23 mouse cellular contexts compared by ENCODE assay signal in the genomic region with DNA sequence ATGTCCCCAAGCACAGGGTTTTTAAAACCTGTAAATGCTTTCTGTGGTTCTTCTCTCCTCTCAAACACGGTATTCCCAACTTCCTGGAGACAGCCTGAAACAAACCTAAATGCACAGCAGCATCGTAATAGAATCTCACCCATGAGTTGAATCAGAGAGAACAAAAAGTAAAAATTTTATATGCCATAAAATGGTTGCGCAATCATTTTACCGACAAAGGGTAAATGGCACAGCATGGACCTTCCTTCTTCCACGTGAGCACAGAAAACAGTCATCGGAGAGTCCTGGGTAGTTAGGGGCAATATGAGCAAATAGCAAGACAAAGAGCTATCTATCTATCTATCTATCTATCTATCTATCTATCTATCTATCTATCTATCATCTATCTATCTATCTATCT.
DNase-seq lines count a peak whose midpoint lies in the region; ATAC-seq and TF ChIP-seq lines count a peak whose summit lies in the region.
"Had no signal": no experiment of that assay in that cellular context is flagged by ENCODE, and none has a peak within 500 bp of the region (broad histone marks: within the 10 kb centered on the region; RNA-seq: fewer than 3 reads in every experiment).

No protein-coding gene starts in this region.

- H3K4me3 ChIP-seq in midbrain, embryonic 11.5 days (ENCODE audit: low read depth, low read length) = no peak overlapping the region
- no peak overlapping the region for H3K4me3 ChIP-seq in midbrain, embryonic 14.5 days (replicated peaks; ENCODE audit: low read depth, low read length)
- H3K4me3 ChIP-seq in C2C12 (ENCODE audit: insufficient read depth, poor library complexity, severe bottlenecking) (no peak overlapping the region), myocyte (no peak overlapping the region)

- ATAC-seq in midbrain, embryonic 11.5 days (ENCODE audit: low FRiP score) = no peak
- ATAC-seq in midbrain, embryonic 14.5 days (ENCODE audit: low FRiP score, low TSS enrichment) = no peak
- ATAC-seq: activated CD4-positive, CD25-positive, alpha-beta regulatory T cell, adult 4 months; CD4-positive, CD25-positive, alpha-beta regulatory T cell, adult 4 months; Patski had no signal

- no peaks in the 10 kb centered on the region for H3K79me3 ChIP-seq in C2C12 (ENCODE audit: low read depth)

- no peak overlapping the region for H3K9ac ChIP-seq in midbrain, embryonic 11.5 days (ENCODE audit: low read length)
- no peak overlapping the region for H3K9ac ChIP-seq in midbrain, embryonic 14.5 days (replicated peaks; ENCODE audit: low read length)

- H3K79me2 ChIP-seq in C2C12 (ENCODE audit: control insufficient read depth, insufficient read depth) (no peaks in the 10 kb centered on the region), myocyte (ENCODE audit: control insufficient read depth, insufficient read depth) (no peaks in the 10 kb centered on the region)

- no peak for TF ChIP-seq CTCF in C2C12 (IDR thresholded peaks at IDR 0.05; ENCODE audit: control insufficient read depth, insufficient read depth, insufficient read length)

- 91% methylated on average over 6 of the region's 6 CpGs for WGBS in midbrain, embryonic 11.5 days
- 97% methylated on average over 6 of the region's 6 CpGs for WGBS in midbrain, embryonic 14.5 days

- no peak overlapping the region for H3K27ac ChIP-seq in midbrain, embryonic 11.5 days (ENCODE audit: low read depth, low read length)
- no peak overlapping the region for H3K27ac ChIP-seq in midbrain, embryonic 14.5 days (replicated peaks; ENCODE audit: low read depth, low read length)

- H3K27me3 ChIP-seq in midbrain, embryonic 11.5 days (ENCODE audit: control insufficient read depth, insufficient read depth, low read length) = no peaks in the 10 kb centered on the region
- no peaks in the 10 kb centered on the region for H3K27me3 ChIP-seq in midbrain, embryonic 14.5 days (ENCODE audit: control insufficient read depth, insufficient read depth, low read length)
- H3K27me3 ChIP-seq in C2C12 (ENCODE audit: control insufficient read depth, insufficient read depth, insufficient read length) (no peaks in the 10 kb centered on the region), myocyte (ENCODE audit: control insufficient read depth, insufficient read depth, insufficient read length) (no peaks in the 10 kb centered on the region)
- H3K27me3 ChIP-seq: CH12.LX had no signal

- DNase-seq in heart, adult 11 months = peak; percentile 34
- DNase-seq in heart, adult 8-10 months (ENCODE audit: low spot score) = no peak
- DNase-seq in midbrain, embryonic 11.5 days (ENCODE audit: low spot score, missing footprints) = peak; percentile 28
- no peak for DNase-seq in midbrain, embryonic 14.5 days
- DNase-seq in ovary, adult 18-20 months (ENCODE audit: low spot score) = no peak
- no peak for DNase-seq in left cerebral cortex, adult 11 months (ENCODE audit: low spot score)
- DNase-seq: adrenal gland, adult 2 months; adrenal gland, adult 8-10 months; adrenal gland, postnatal 10 days; adrenal gland, postnatal 14 days; adrenal gland, postnatal 25 days; adrenal gland, postnatal 36 days; B cell, adult 2 months; cerebellum, adult 11 months; cerebellum, adult 11-12 months; cerebellum, adult 18-20 months had no signal

- no peaks in the 10 kb centered on the region for H3K9me3 ChIP-seq in midbrain, embryonic 11.5 days (ENCODE audit: control insufficient read depth, low read length)
- no peaks in the 10 kb centered on the region for H3K9me3 ChIP-seq in midbrain, embryonic 14.5 days (ENCODE audit: control insufficient read depth, low read length)

- H3K4me2 ChIP-seq in midbrain, embryonic 11.5 days = no peak overlapping the region
- no peak overlapping the region for H3K4me2 ChIP-seq in midbrain, embryonic 14.5 days (ENCODE audit: low read length)
- no peak overlapping the region for H3K4me2 ChIP-seq in myocyte (ENCODE audit: low read depth)

- no peaks in the 10 kb centered on the region for H3K4me1 ChIP-seq in midbrain, embryonic 11.5 days (ENCODE audit: control insufficient read depth, insufficient read depth, low read length)
- no peaks in the 10 kb centered on the region for H3K4me1 ChIP-seq in midbrain, embryonic 14.5 days (ENCODE audit: control insufficient read depth, insufficient read depth, low read length)

- TF ChIP-seq POLR2A in myocyte (IDR thresholded peaks at IDR 0.05; ENCODE audit: insufficient read length, low read depth) = no peak

- H3ac ChIP-seq in C2C12 (ENCODE audit: control insufficient read depth, insufficient read length, low read depth) (no peak overlapping the region), myocyte (ENCODE audit: control insufficient read depth, insufficient read length) (no peak overlapping the region)

- H3K36me3 ChIP-seq in midbrain, embryonic 11.5 days (ENCODE audit: control insufficient read depth, insufficient read depth, low read length) = no peaks in the 10 kb centered on the region
- H3K36me3 ChIP-seq in midbrain, embryonic 14.5 days (ENCODE audit: control insufficient read depth, insufficient read depth, low read length) = no peaks in the 10 kb centered on the region
- H3K36me3 ChIP-seq in C2C12 (ENCODE audit: control insufficient read depth, insufficient read depth) (no peaks in the 10 kb centered on the region), myocyte (ENCODE audit: control insufficient read depth, insufficient read depth) (no peaks in the 10 kb centered on the region)
- H3K36me3 ChIP-seq: G1E had no signal

TF ChIP-seq in C2C12, 6 proteins besides CTCF, POLR2A, EP300 and RAD21:
- TF ChIP-seq USF1 (IDR thresholded peaks at IDR 0.05; ENCODE audit: low read depth) (no peak), FOSL1 (IDR thresholded peaks at IDR 0.05; ENCODE audit: insufficient read depth, low read length, poor library complexity, severe bottlenecking) (no peak), CEBPB (IDR thresholded peaks at IDR 0.05; ENCODE audit: low read depth) (peak; percentile 79), MYOG (IDR thresholded peaks at IDR 0.05; ENCODE audit: control insufficient read depth, extremely low read depth, insufficient read length) (no peak)

TF ChIP-seq in myocyte, 11 proteins besides CTCF, POLR2A, EP300 and RAD21:
- no peak for TF ChIP-seq USF1 (IDR thresholded peaks at IDR 0.05; ENCODE audit: low read depth)
- TF ChIP-seq CEBPB (IDR thresholded peaks at IDR 0.05; ENCODE audit: insufficient read depth, poor library complexity, severe bottlenecking) = peak; percentile 82
- no peak for TF ChIP-seq MYOD1 (IDR thresholded peaks at IDR 0.05; ENCODE audit: control insufficient read depth in 1 of 3, insufficient read length in 2 of 3, low read depth in 2 of 3)
- no peak for TF ChIP-seq POLR2AphosphoS2 (IDR thresholded peaks at IDR 0.05; ENCODE audit: insufficient read length, low read depth)

Comparison
In these comparisons a context has a peak if more than half of its experiments do, and no peak if none do; other contexts are left out.
1. DNase-seq: peak in heart, adult 11 months (single experiment) and midbrain, embryonic 11.5 days (single experiment); none in heart, adult 8-10 months (single experiment), midbrain, embryonic 14.5 days (single experiment), ovary, adult 18-20 months (single experiment) and left cerebral cortex, adult 11 months (single experiment).